Mouse (Mus musculus): ENCODE measurements at regions not wholly inside any gene's neighbourhood (a gene's known extent, or its start where the extent isn't known, plus 50 kb on each side); places are given as distances from the start of the nearest gene placed in this dataset.

DNA sequence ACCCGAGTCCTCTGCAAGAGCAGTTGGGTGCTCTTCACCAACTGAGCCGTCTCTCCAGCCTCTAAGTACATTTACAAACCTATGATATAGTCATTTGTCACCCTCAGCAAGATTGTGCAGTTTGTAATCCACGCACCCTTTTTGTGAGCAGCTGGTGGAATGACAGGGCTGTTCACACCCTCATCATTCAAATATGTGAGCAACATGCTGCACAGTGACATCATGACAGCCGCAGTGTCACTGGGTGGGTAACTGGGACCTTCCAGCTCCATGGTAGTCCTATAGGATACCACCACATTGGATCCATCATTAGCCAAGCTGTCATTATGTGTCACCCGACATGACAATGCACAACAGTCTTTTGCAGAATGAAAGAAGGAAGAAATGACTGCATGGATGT is 155.0 kb upstream of the Sulf2 start:
- TF ChIP-seq POLR2A (IDR thresholded peaks at IDR 0.05; ENCODE audit: control insufficient read depth, extremely low read depth, insufficient read depth, low read length, poor library complexity) (no peak), CTCF (IDR thresholded peaks at IDR 0.05; ENCODE audit: borderline replicate concordance, control insufficient read depth, extremely low read depth, insufficient read depth, low read length, poor library complexity) (no peak)

Data from thymus, adult 2 months (tissue).